Mouse (Mus musculus) adrenal gland, postnatal 4 days (tissue): Measurements from ENCODE around the gene Smg5. TPM values are rescaled to one million over a fixed set of nuclear protein-coding genes. Genes with fewer than 3 reads are reported as not detected.
A peak's percentile ranks its signal among the peaks of the same experiment; 100 is the strongest.

Experiments
- DNase-seq, 2 experiments: peaks; one replicate each; pipeline ENCODE4 v3.0.0; 2021 to 2022; ENCODE audit warnings: low spot score in 2 of 2, mixed read lengths in 2 of 2
- total RNA-seq, 2 experiments: library from RNA; stranded (reverse); gene quantifications; 2 replicates each; pipeline ENCODE4 v1.2.3; 2021

The Smg5 gene
- total RNA-seq, 2 experiments from 2014 or later = 68.2 to 69.0 TPM

GRCm38 (mm10) chr3:88384364-88384763 lies 48.3 kb downstream of the Smg5 start, which contains the start of gene Bglap:
Bglap (minus strand) TSS chr3:88384464.
- DNase-seq = no peak

DNA sequence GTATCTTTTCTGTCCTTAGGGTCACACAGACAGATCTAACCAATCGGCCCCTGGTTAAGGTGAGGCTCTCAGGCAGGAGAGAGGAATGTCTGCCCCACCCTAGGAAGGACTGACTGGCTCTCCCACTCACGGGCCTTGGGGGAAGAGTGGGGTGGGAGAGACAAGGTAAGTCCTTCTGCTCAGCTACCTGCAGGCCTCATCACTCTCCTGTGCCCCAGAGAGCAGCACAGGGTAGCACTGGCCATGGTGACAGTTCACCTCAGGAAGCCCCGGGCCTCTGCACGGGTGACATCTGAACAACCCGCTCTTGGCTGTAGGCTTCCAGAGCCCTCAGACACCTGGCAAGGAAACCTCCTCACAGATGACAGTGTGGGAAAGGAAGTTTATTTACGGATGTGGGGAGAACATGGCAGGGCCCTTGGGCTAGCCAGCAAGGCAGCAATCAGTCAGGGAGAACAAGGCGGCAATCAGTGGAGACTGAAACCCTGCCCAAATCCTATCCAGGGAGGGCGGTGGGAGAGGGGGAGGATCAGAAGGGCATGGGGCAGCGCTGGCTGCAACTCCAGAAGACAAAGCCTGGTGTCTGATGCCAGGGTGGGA lies 57.8 kb downstream of the Smg5 start:
- no peak for DNase-seq

DNA sequence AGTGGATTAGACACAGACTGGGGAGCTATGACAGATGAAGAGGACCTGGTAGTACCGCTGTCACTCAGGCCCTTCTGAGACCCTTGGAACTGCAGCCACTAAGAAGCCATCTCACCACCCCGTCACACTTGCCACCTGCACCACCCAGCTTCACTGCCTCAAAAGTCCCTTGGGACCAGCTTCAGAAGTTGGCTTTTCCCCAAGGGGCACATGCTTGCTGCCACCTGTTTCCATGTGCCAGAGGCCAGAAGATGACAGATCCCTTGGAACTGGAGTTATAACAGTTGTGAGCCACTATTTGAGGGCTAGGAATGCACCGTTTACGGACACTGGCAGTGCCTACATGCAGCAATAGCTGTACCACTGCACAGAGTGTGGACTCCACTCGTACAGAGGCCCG lies 59.2 kb downstream of the Smg5 start:
- no peak for DNase-seq

- DNase-seq = no peak
Observed at GRCm38 (mm10) chr3:88395742-88396141, 59.7 kb downstream of the Smg5 start.

DNA sequence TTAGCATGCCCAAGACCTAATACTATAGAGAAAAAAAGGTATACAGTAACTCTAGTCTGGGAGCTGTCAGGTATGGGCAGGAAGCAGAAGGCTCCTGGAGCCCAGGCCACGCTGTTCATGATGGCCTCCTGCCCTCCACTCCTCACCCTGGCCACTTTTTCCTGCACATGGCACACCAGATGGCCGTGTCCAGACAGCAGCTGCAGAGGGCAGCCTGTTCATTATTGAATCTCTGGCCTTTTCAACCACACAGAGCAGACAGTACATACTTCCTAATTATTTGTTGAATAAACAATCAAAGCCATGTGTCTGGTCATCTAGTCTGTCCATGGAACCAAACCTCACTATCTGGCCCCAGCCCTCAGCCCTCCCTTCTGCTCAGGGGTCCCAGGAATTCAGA lies 62.6 kb downstream of the Smg5 start:
- DNase-seq = no peak

DNA sequence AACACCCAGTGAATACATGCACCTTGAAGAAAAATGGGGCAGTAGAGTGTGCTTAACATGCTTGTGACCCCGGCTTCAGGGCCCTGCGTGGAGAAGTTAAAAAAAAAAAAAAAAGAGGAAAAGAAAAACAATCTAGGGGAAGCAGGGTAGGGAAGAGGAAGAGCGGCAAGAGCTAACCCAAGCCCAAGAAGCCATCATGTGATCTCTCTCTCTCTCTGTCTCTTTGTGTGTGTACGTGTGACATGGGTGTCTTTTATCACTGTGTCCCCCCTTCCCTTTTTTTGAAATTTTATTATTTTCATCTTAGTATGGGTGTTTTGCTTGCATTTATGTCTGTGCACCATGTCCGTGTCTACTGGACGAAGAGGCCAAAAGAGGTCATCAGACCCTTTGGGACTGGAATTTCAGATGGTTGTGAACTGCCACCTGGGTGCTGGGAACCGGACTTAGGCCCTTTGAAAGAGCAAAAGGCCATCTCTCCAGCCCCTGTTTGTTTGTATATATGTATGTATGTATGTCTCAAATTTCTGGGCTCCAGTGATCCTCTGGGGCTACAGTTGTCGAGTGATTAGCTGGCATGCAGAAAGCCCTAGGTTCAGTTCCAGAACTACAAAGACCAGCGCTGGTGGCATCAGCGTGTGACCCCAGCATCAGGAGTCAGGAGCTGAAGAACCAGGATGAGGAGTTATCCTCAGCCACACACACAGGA lies 67.6 kb downstream of the Smg5 start:
- DNase-seq = no peak

GRCm38 (mm10) chr3:88407090-88407489 lies 71.0 kb downstream of the Smg5 start:
- DNase-seq = peak in 1 of 2 experiments; percentile 34

DNA sequence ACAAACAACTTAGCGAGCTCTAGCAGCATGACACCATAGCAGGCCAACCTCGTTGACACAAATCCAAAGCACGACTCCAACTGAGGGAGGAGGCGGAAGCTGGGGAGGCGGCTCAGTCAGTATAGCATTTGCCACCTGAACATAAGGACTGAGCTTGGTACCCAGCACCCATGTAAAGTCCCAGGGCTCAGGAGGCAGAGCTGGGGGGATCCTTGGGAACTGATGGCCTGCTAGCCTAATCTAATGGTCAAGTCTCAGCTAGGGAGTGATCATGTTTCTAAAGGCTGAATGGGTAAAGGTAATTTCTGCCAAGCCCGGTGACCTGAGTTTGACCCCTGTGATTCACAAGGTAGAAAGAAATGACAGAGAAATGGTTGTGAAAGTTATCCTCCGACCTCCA lies 71.5 kb downstream of the Smg5 start:
- no peak for DNase-seq

- DNase-seq = no peak
Observed at GRCm38 (mm10) chr3:88408953-88409352, 72.9 kb downstream of the Smg5 start.

- peak; percentile 84 to 86 for DNase-seq
Observed at GRCm38 (mm10) chr3:88409741-88410644, 73.9 kb downstream of the Smg5 start, which contains the start of gene Pmf1. Pmf1 (minus strand) TSS chr3:88410331.

DNA sequence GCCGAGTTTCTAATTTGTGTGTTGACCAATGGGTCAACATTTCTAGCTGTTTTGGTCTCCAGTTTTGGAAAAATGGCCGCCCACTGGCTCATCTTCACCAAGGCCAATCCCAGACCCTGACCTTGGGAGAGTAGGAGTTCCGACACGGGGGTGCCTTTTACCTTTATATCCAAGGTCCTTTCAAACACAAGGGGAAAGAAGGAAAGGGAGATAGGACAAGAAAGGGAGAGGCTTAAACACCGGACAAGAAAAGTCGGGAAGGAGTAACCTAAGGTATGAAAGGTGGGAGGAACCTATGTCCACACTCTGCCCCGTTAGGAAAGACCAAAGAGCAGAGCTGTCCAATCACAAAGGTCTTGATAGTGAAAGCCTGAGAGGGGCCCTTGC lies 74.6 kb downstream of the Smg5 start:
- no peak for DNase-seq

GRCm38 (mm10) chr3:88411681-88412080 lies 75.6 kb downstream of the Smg5 start:
- DNase-seq = no peak

Other genes with a start within 250 kb of the Smg5 start
- gene Mef2d, start 193.9 kb upstream of the Smg5 start, total RNA-seq = 10 to 100 TPM; 90.0 to 92.1 TPM
- gene Rhbg, start 81.6 kb upstream of the Smg5 start, total RNA-seq = 1 to 10 TPM; 2.2 to 3.8 TPM
- 1 to 10 TPM in 1 of 2 experiments, under 1 TPM in 1; 0.65 to 1.4 TPM for gene Gm38392, start 49.0 kb upstream of the Smg5 start, total RNA-seq
- 10 to 100 TPM in 1 of 2 experiments, 1 to 10 TPM in 1; 8.0 to 11.0 TPM for gene Tsacc, start 39.3 kb upstream of the Smg5 start, total RNA-seq
- 100 to 1,000 TPM; 272 to 299 TPM for gene Cct3, start 39.1 kb upstream of the Smg5 start, total RNA-seq
- gene Glmp, start 11.2 kb upstream of the Smg5 start, total RNA-seq = 100 to 1,000 TPM; 163 to 166 TPM
- gene Tmem79, start 112 bp upstream of the Smg5 start, total RNA-seq = 1 to 10 TPM; 3.5 to 3.7 TPM
- 1 to 10 TPM; 4.9 to 6.4 TPM for gene Paqr6, start 28.3 kb downstream of the Smg5 start, total RNA-seq
- 1 to 10 TPM in 1 of 2 experiments, under 1 TPM in 1; 0.93 to 1.1 TPM for gene Bglap3, start 36.5 kb downstream of the Smg5 start, total RNA-seq
- gene Bglap2, start 42.4 kb downstream of the Smg5 start, total RNA-seq = not detected
- gene Bglap, start 48.2 kb downstream of the Smg5 start, total RNA-seq = 1 to 10 TPM; 2.5 to 2.8 TPM
- gene Pmf1, start 74.1 kb downstream of the Smg5 start, total RNA-seq = 10 to 100 TPM; 78.8 to 79.0 TPM
- gene Slc25a44, start 88.9 kb downstream of the Smg5 start, total RNA-seq = 10 to 100 TPM; 34.9 to 35.7 TPM
- gene Sema4a, start 124.9 kb downstream of the Smg5 start, total RNA-seq = 10 to 100 TPM; 11.5 to 15.5 TPM
- 100 to 1,000 TPM; 109 to 113 TPM for gene Lmna, start 173.7 kb downstream of the Smg5 start, total RNA-seq
- gene Mex3a, start 196.1 kb downstream of the Smg5 start, total RNA-seq = 10 to 100 TPM; 11.2 to 16.1 TPM
- gene Rab25, start 212.0 kb downstream of the Smg5 start, total RNA-seq = 1 to 10 TPM in 1 of 2 experiments, under 1 TPM in 1; 0.54 to 3.9 TPM
- 100 to 1,000 TPM; 108 to 113 TPM for gene Lamtor2, start 216.8 kb downstream of the Smg5 start, total RNA-seq
- gene Ubqln4, start 217.5 kb downstream of the Smg5 start, total RNA-seq = 10 to 100 TPM; 52.6 to 62.6 TPM
- gene Ssr2, start 239.6 kb downstream of the Smg5 start, total RNA-seq = 100 to 1,000 TPM; 240 to 260 TPM